Mouse (Mus musculus) midbrain, embryonic 14.5 days (tissue): ENCODE measurements around the gene Lix1l. TPM values are rescaled to one million over a fixed set of nuclear protein-coding genes. Genes with fewer than 3 reads are reported as not detected.

ENCODE experiments used
- ATAC-seq: fragments of 200-750 bp; cut with Nextera tagmentation; 2 replicates; pipeline ENCODE4 v1.8.0; 2017; ENCODE audit warnings: moderate number of reproducible peaks, moderate library complexity; ENCODE audit not compliant: low FRiP score, low TSS enrichment
- DNase-seq: peaks from one replicate; pipeline ENCODE4 v3.0.0-alpha.2; 2015
- H3K27ac ChIP-seq: fragments of 300-500 bp; sonication (generic); replicated peaks from 2 replicates; pipeline ENCODE4 v1.5.1; 2014; ENCODE audit warnings: mild to moderate bottlenecking, low read depth, low read length, moderate library complexity
- H3K27me3 ChIP-seq: fragments of 300-500 bp; sonication (generic); 2 replicates; pipeline ENCODE4 v1.6.1; 2014; ENCODE audit warnings: low read length, control low read depth, mixed read lengths; ENCODE audit not compliant: control insufficient read depth, insufficient read depth
- H3K36me3 ChIP-seq: fragments of 300-500 bp; sonication (generic); 2 replicates; pipeline ENCODE4 v1.6.1; 2014; ENCODE audit warnings: low read length, control low read depth; ENCODE audit not compliant: control insufficient read depth, insufficient read depth
- H3K4me1 ChIP-seq: fragments of 300-500 bp; sonication (generic); 2 replicates; pipeline ENCODE4 v1.6.1; 2014; ENCODE audit warnings: mild to moderate bottlenecking, antibody characterized with exemption, low read length, control low read depth; ENCODE audit not compliant: control insufficient read depth, insufficient read depth
- H3K4me2 ChIP-seq: fragments of 300-500 bp; sonication (generic); 2 replicates; pipeline ENCODE4 v1.6.1; 2014; ENCODE audit warnings: mild to moderate bottlenecking, low read length, moderate library complexity
- H3K4me3 ChIP-seq: fragments of 300-500 bp; sonication (generic); replicated peaks from 2 replicates; pipeline ENCODE4 v1.5.1; 2014; ENCODE audit warnings: low read depth, low read length
- H3K9ac ChIP-seq: fragments of 300-500 bp; sonication (generic); replicated peaks from 2 replicates; pipeline ENCODE4 v1.6.1; 2014; ENCODE audit warnings: mild to moderate bottlenecking, low read length, moderate library complexity
- H3K9me3 ChIP-seq: fragments of 300-500 bp; sonication (generic); 2 replicates; pipeline ENCODE4 v1.6.1; 2016; ENCODE audit warnings: low read length, control low read depth, mixed read lengths; ENCODE audit not compliant: control insufficient read depth
- WGBS: fragments of 180-500 bp; shearing (Covaris S2); extraction: QIAGEN DNeasy Blood & Tissue Kit; methylation state at CpG from one replicate; pipeline ENCODE4 v1.1.7; 2014; 5-methylcytosine and 5-hydroxymethylcytosine counted together
- polyA plus RNA-seq: library from polyadenylated mRNA; unstranded; fragments of >200 nt; fragmentation: Nextera tagmentation; extraction: Ambion mirVana; gene quantifications from 2 replicates; pipeline ENCODE4 v1.2.1, GENCODE M21; 2014

The Lix1l gene
- polyA plus RNA-seq, 1 experiment from 2014 or later = 6.7 TPM

DNA sequence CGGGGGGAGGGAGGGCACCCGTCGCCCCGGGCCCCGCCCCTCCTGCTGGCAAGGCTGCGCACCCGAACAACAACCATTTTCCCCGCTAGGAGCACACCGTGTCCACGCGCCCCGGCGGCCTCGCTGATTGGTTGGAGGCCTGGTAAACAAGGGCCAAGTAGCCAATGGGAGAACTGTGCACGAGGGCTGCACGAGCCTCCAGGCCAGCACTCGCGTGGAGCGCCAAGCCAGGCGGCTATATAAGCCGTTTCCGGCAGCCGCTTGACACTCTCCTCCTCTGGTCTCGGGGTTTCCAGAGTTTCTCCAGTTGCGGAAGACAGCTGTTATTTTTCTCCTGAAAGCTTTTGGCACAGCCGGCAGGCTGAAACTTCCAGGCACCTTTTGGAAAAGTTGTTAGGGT is 43.3 kb upstream of the Lix1l start, which contains the start of gene Txnip:
Txnip (plus strand) TSS at position 264 of the 400 bp plus-strand sequence.
- H3K9ac ChIP-seq = peak within 1 kb of the TSS; percentile 59
- peak; percentile 99 for DNase-seq
- peak within 1 kb of the TSS; percentile 76 for H3K4me2 ChIP-seq
- H3K9me3 ChIP-seq = no peaks in the 10 kb centered on the region
- ATAC-seq = peak; percentile 99
- no peaks in the 10 kb centered on the region for H3K27me3 ChIP-seq
- peak within 1 kb of the TSS; percentile 72 for H3K4me3 ChIP-seq
- peaks cover 40% of the 10 kb centered on the region for H3K4me1 ChIP-seq
- 1% methylated on average over 26 of the region's 26 CpGs for WGBS
- H3K36me3 ChIP-seq = peaks cover 22% of the 10 kb centered on the region
- peak within 1 kb of the TSS; percentile 63 for H3K27ac ChIP-seq

- no peaks in the 10 kb centered on the region for H3K27me3 ChIP-seq
- peak overlapping the region; percentile 72 for H3K4me3 ChIP-seq
- WGBS = 1% methylated on average over 17 of the region's 17 CpGs
- H3K4me2 ChIP-seq = peak overlapping the region; percentile 76
- ATAC-seq (no peak), DNase-seq (peak; percentile 41)
- H3K4me1 ChIP-seq = peaks cover 40% of the 10 kb centered on the region
- H3K9ac ChIP-seq = peak overlapping the region; percentile 59
- H3K36me3 ChIP-seq = peaks cover 22% of the 10 kb centered on the region
- H3K27ac ChIP-seq = peak overlapping the region; percentile 63
- no peaks in the 10 kb centered on the region for H3K9me3 ChIP-seq
Observed at GRCm38 (mm10) chr3:96558159-96558558, 42.8 kb upstream of the Lix1l start.

DNA sequence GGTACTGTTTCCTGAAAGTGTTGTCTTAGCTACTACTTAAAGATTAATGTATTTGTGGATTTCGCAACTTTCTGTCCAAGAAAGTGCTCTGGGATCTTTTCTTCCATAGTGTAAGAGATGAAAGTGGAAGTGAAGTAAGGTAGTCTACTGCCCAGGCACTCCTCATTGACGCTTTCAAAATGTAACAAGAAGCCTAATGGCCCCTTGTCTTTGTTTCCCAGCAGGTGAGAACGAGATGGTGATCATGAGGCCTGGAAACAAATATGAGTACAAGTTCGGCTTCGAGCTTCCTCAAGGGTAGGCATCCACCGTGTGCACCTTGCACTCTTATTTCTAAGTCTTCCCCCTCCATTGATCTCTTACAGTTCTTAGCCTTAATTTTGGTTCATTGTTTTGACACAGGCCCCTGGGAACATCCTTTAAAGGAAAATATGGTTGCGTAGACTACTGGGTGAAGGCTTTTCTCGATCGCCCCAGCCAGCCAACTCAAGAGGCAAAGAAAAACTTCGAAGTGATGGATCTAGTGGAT is 42.2 kb upstream of the Lix1l start:
- ATAC-seq = no peak
- WGBS = 40% methylated on average over 10 of the region's 10 CpGs
- Histone ChIP-seq H3K36me3 (peaks cover 22% of the 10 kb centered on the region), H3K4me3 (peak overlapping the region; percentile 72), H3K9ac (peak overlapping the region; percentile 59), H3K4me2 (peak overlapping the region; percentile 76), H3K9me3 (no peaks in the 10 kb centered on the region), H3K4me1 (peaks cover 40% of the 10 kb centered on the region), H3K27ac (no peak overlapping the region), H3K27me3 (no peaks in the 10 kb centered on the region)
- DNase-seq = no peak

- 87% methylated on average over 12 of the region's 12 CpGs for WGBS
- peak overlapping the region; percentile 76 for H3K4me2 ChIP-seq
- no peak overlapping the region for H3K27ac ChIP-seq
- H3K9ac ChIP-seq = peak overlapping the region; percentile 59; the same call in 1 of the 2 replicates
- DNase-seq = no peak
- peaks cover 40% of the 10 kb centered on the region for H3K4me1 ChIP-seq
- H3K36me3 ChIP-seq = peaks cover 22% of the 10 kb centered on the region
- peak overlapping the region; percentile 72 for H3K4me3 ChIP-seq
- H3K27me3 ChIP-seq = no peaks in the 10 kb centered on the region
- no peak for ATAC-seq
- no peaks in the 10 kb centered on the region for H3K9me3 ChIP-seq
Observed at GRCm38 (mm10) chr3:96559398-96559910, 41.5 kb upstream of the Lix1l start.

GRCm38 (mm10) chr3:96559911-96560850 is 40.8 kb upstream of the Lix1l start:
- no peaks in the 10 kb centered on the region for H3K9me3 ChIP-seq
- peak overlapping the region; percentile 76 for H3K4me2 ChIP-seq
- H3K27me3 ChIP-seq = no peaks in the 10 kb centered on the region
- peaks cover 40% of the 10 kb centered on the region for H3K4me1 ChIP-seq
- peaks cover 22% of the 10 kb centered on the region for H3K36me3 ChIP-seq
- peak overlapping the region; percentile 72 for H3K4me3 ChIP-seq
- no peak overlapping the region for H3K27ac ChIP-seq
- DNase-seq = no peak
- 91% methylated on average over 23 of the region's 23 CpGs for WGBS
- no peak for ATAC-seq
- H3K9ac ChIP-seq = peak overlapping the region; percentile 59; the same call in 1 of the 2 replicates

GRCm38 (mm10) chr3:96560881-96561668 is 39.9 kb upstream of the Lix1l start:
- 89% methylated on average over 9 of the region's 9 CpGs for WGBS
- H3K27me3 ChIP-seq = no peaks in the 10 kb centered on the region
- no peak overlapping the region for H3K27ac ChIP-seq
- no peak for DNase-seq
- peaks cover 40% of the 10 kb centered on the region for H3K4me1 ChIP-seq
- H3K4me2 ChIP-seq = peak overlapping the region; percentile 76
- H3K9me3 ChIP-seq = no peaks in the 10 kb centered on the region
- ATAC-seq = no peak
- H3K4me3 ChIP-seq = 0 out of 2 replicates have a peak overlapping the region, but pooled peaks have one; percentile 72
- H3K36me3 ChIP-seq = peaks cover 22% of the 10 kb centered on the region
- H3K9ac ChIP-seq = no peak overlapping the region

DNA sequence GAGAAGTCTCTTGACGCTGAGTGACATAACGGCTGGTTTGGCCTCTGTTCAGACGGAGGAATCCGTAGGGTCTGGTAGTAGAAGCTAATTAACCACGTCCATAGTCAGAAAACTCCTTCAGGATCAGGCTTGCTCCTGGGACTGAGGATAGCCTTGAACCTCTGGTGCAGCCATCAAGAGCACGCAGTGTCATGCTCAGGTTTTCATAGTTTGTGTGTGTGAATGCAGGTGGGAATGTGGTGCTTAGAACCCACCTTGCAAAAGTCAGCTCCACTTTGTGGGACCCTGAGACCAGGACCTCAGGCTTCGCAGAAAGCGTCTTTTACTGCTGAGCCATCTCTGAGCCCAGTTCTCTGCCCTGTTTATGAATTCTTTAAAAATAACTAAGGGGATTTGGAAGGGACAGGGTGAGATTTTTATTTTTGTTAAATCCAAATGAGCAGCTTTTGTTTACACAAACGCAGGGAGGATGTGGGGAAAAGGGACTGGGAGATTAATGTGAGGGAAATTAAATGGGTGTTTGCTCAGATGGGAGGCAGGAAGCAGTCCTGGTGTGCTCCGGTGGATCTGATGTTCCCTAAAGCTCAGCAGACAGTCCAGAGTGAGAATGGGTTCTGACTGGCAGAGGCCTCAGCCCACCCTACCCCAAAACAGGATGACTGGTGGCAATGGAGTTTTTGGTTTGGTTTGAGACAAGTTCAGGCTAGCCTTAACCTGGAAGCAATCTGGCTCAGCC is 38.8 kb upstream of the Lix1l start:
- peaks cover 33% of the 10 kb centered on the region for H3K4me1 ChIP-seq
- no peak overlapping the region for H3K4me3 ChIP-seq
- 57% methylated on average over 10 of the region's 10 CpGs for WGBS
- peaks cover 22% of the 10 kb centered on the region for H3K36me3 ChIP-seq
- no peaks in the 10 kb centered on the region for H3K27me3 ChIP-seq
- H3K27ac ChIP-seq = 0 out of 2 replicates have a peak overlapping the region, but pooled peaks have one; percentile 37
- no peak for ATAC-seq
- H3K9me3 ChIP-seq = no peaks in the 10 kb centered on the region
- no peak for DNase-seq
- H3K9ac ChIP-seq = no peak overlapping the region
- no peak overlapping the region for H3K4me2 ChIP-seq

GRCm38 (mm10) chr3:96563267-96563666 is 37.7 kb upstream of the Lix1l start:
- peaks cover 33% of the 10 kb centered on the region for H3K4me1 ChIP-seq
- no peak overlapping the region for H3K27ac ChIP-seq
- 94% methylated on average over 8 of the region's 8 CpGs for WGBS
- no peak overlapping the region for H3K4me3 ChIP-seq
- H3K9ac ChIP-seq = no peak overlapping the region
- no peaks in the 10 kb centered on the region for H3K27me3 ChIP-seq
- H3K4me2 ChIP-seq = no peak overlapping the region
- no peaks in the 10 kb centered on the region for H3K9me3 ChIP-seq
- no peak for ATAC-seq
- no peak for DNase-seq
- peaks cover 22% of the 10 kb centered on the region for H3K36me3 ChIP-seq
